Mouse (Mus musculus): ENCODE measurements around the gene Ubap2l.

DNA sequence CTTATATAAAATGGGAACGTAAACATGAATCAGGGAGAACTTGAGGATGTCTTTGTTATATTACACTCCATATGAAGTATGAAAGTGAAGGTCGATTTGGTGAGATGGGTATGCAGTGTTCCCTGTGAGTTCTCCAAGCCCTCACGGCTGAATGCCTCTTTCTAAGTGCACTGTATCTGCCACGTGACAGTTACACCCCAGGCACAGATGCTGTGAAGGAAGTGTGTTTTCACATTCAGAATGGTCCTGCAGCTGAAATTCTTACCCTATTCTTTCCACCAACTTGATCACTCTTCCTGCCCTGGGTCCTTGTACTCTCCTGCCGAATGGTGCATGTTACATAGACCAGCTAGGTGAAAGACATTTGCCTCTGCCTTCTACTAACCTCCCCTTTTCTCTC is 45.5 kb upstream of the Ubap2l start:
- TF ChIP-seq GATA1 (IDR thresholded peaks at IDR 0.05; ENCODE audit: low read length) (no peak), TAL1 (IDR thresholded peaks at IDR 0.05; ENCODE audit: low read length) (no peak)

All from erythroblast, embryonic 14.5 days (primary cell).